Mouse (Mus musculus): ENCODE results near the gene Tldc2.
A peak's percentile ranks its signal among the peaks of the same experiment; 100 is the strongest.

Gene Tldc2

DNA sequence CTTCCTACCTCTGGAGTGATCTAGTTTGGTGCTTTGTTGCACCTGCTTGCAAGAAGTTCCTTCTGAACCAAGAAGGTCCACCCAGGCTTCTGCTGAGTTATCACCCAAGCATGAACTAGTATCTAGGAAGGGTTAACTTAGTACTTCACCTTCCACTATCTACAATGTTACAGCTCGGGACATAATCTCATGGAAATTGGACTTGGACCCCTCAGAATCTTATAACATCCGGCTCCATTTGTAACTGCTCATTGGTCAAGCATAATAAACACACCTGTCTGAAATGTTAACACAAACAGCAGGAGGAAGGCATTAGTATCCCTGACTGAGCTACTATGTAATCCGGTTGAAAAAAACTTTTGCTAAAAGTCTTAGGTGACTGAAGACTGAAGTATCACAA, 40.5 kb downstream of the Tldc2 start:
- DNase-seq (ENCODE audit: low read depth, low spot score), result no peak

- DNase-seq (ENCODE audit: low read depth, low spot score), result no peak
Observed at GRCm38 (mm10) chr2:157128072-157128471, 41.2 kb downstream of the Tldc2 start.

DNA sequence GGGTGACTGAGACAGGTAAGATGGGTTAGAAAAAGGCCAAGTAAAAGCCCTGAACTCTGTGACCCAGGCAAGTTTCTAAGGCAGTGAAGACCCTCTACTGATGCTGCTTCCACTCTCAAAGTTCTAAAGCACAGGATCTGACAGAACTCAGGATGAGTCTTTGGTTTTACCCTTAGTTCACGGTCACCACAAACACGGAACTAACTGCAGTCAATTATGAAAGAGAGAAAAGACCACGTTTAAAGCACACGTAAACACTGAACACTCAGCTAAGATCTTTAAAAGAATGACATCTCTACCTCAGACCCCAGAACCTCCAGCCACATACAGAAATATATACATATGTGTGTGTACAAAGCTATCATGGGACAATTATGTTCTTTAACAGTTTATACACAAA, 42.2 kb downstream of the Tldc2 start:
- DNase-seq (ENCODE audit: low read depth, low spot score), result no peak

GRCm38 (mm10) chr2:157129601-157130164, 42.8 kb downstream of the Tldc2 start:
- DNase-seq (ENCODE audit: low read depth, low spot score), result no peak

GRCm38 (mm10) chr2:157130813-157131514, 44.1 kb downstream of the Tldc2 start:
- DNase-seq (ENCODE audit: low read depth, low spot score), result no peak

GRCm38 (mm10) chr2:157132086-157132485, 45.2 kb downstream of the Tldc2 start:
- no peak for DNase-seq (ENCODE audit: low read depth, low spot score)

DNA sequence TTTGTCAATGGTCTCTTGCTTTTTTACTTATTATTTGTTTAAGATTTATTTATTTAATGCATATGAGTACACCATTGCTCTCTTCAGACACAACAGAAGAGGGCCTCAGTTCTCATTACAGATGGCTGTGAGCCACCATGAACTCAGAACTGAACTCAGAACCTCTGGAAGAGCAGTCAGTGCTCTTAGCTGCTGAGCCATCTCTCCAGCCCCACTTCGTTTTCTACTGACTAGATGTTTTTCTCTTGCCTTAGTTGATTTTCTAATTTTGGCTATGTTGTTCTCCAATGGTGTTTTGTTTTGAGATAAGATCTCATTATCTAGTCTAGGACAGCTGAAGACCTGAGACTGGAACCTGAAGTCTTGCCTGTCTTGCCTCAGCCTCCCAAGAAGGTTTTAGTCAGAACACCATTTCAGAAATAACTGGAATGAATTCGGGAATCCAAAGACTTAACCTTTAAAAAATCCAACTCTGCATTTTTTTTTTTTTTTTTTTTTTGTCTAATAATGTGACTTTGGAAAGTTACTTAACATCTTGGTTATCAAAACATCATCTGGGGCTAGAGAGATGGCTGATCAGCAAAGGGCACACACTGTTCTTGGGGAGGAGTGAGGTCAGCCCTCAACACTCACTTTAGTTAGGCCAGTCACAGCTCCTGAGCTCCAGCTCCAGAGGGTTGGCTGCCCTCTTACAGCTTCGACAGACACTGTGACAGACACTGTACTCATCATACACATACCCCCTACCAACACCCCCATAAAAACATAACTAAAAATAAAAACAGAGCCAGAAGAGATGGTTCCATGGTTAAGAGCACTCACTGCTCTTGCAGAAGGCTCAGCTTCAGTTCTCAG, 46.1 kb downstream of the Tldc2 start:
- DNase-seq (ENCODE audit: low read depth, low spot score), result no peak

GRCm38 (mm10) chr2:157133769-157134478, 47.1 kb downstream of the Tldc2 start:
- no peak for DNase-seq (ENCODE audit: low read depth, low spot score)

- peak; percentile 17 for DNase-seq (ENCODE audit: low read depth, low spot score)
Observed at GRCm38 (mm10) chr2:157134479-157134931, 47.6 kb downstream of the Tldc2 start.

DNA sequence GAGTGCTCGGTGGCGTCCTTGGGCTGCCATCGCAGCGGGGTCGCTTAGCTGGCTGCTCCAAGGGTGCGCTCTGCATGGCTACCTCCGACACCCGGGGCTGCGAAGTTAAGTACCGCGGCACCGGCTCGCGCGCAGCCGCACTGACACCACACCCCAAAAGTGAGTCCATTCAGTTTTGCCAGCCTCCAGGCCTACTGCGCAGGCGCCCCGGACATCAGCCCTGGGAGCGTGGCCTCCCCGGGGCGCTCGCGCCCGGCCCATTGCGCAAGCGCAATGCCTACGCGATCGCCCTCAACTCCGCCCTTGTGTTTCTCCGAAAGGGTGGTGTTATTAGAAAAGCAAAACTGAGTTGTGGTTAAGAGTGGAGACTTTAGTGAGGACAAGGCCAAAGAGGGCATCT, 48.2 kb downstream of the Tldc2 start, which contains the start of gene Samhd1:
Gene Samhd1, minus strand, starts transcription at position 252 of the 400 bp plus-strand sequence.
- peak; percentile 89 for DNase-seq (ENCODE audit: low read depth, low spot score)

- DNase-seq (ENCODE audit: low read depth, low spot score), result no peak
Observed at GRCm38 (mm10) chr2:157135529-157136120, 48.8 kb downstream of the Tldc2 start.

DNA sequence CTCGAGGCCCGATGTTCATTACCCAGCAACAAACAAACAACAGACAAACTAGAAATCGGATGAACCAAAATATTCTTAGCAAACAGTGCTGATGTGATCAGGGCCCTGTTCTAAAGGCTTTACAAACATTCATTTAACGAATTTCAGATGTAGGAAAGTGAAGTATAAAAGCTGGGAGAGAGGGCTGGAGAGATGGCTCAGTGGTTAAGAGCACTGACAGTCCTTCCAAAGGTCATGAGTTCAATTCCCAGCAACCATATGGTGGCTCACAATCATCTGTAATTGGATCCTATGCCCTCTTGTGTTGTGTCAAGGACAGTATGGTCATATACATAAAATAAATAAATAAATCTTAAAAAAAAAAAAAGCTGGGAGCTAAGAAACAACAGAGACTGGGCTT, 49.3 kb downstream of the Tldc2 start:
- no peak for DNase-seq (ENCODE audit: low read depth, low spot score)

GRCm38 (mm10) chr2:157136646-157137045, 49.8 kb downstream of the Tldc2 start:
- no peak for DNase-seq (ENCODE audit: low read depth, low spot score)

GRCm38 (mm10) chr2:157137959-157138731, 51.3 kb downstream of the Tldc2 start:
- no peak for DNase-seq (ENCODE audit: low read depth, low spot score)

- DNase-seq (ENCODE audit: low read depth, low spot score), result no peak
Observed at GRCm38 (mm10) chr2:157138808-157139207, 52.0 kb downstream of the Tldc2 start.

GRCm38 (mm10) chr2:157139251-157139802, 52.5 kb downstream of the Tldc2 start:
- no peak for DNase-seq (ENCODE audit: low read depth, low spot score)

DNA sequence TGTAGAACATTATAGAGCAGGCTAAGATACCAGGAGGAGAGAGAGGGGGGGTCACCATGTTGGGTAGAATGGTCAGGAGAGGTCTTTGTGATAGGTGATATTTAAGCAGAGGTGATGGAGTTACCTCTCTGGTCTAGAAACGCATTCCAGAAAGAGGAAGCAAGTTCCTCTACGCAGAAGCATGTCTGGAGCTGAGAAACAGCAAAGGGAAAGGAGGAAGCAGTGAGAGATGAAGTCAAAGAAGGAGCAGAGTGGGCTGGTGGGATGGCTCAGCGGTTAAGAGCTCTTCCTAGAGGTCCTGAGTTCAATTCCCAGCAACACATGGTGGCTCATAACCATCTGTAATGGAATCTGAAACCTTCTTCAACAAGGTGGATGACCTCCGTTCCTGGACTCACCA, 55.1 kb downstream of the Tldc2 start:
- DNase-seq (ENCODE audit: low read depth, low spot score), result no peak

- DNase-seq (ENCODE audit: low read depth, low spot score), result no peak
Observed at GRCm38 (mm10) chr2:157144132-157144531, 57.3 kb downstream of the Tldc2 start.

DNA sequence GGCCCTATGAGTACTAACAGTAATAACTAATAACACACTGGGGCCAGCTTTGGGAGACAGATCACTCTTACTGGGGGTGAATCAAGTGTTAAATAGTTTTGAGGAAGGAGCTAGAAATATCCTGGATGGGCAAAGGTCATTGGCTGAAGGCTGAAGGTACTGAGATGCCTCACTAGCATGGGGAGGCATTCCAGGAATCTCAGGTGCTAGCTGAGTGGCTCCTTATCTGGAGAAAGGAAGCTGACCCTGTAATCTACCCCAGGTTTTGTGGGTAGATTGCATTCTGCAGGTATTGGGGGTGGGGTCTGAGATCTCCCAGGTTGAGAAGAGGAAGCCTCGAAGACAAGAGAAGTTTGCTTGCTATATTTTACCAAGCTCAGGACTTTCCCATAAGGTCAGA, 58.3 kb downstream of the Tldc2 start:
- DNase-seq (ENCODE audit: low read depth, low spot score), result no peak
